9 mouse cellular contexts compared by ENCODE assay signal in the genomic region with DNA sequence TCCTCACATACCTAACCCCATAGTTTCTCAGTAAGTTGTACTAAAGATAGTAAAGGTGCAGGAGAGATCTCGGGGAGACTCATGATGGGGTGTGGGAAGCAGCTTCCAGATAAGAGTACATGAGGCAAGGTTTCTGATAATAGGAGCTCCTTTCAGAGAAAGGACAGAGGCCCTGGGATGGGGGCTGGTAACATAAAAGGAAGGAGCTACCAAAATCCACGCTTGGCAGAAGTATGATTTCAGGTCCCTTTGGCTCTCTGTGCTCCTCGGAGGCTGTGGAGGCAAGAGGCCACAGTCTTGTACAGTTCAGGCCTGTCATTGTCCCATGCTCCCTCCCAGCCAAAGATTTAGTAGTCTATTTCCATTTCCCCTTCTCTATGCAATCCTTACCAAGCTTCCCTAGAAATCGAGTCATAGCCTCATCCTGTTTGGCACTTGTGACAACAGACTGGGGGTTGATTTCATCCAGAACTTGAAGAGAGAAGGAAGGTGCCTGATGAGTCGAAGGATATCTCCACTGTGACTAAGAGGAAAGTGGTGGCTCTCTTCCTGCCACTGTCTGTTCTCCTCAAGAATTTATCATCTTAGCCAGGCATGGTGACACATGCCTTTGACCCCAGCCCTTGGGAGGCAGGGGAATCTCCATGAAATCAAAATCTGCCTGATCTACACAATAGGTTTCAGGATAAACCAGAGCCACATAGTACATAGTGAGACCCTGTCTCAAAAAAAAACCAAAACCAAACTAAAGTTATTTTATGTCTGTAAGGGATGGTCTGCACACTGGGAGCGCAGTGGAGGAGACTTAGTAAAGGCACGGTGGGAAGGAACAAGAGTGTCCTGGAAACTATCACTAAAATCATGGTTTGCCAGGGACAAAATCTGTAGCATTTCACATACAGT. TPM values are rescaled to one million over a fixed set of nuclear protein-coding genes. Genes with fewer than 3 reads are reported as not detected.
DNase-seq lines count a peak whose midpoint lies in the region; ATAC-seq and TF ChIP-seq lines count a peak whose summit lies in the region.
"Had no signal": no experiment of that assay in that cellular context is flagged by ENCODE, and none has a peak within 500 bp of the region (broad histone marks: within the 10 kb centered on the region; RNA-seq: fewer than 3 reads in every experiment).

No protein-coding gene starts in this region.

- ATAC-seq in heart, embryonic 13.5 days (ENCODE audit: extremely low read depth, insufficient number of reproducible peaks, low FRiP score, low TSS enrichment), result no peak
- ATAC-seq in hindbrain, embryonic 14.5 days (ENCODE audit: low FRiP score), result no peak
- ATAC-seq in midbrain, embryonic 12.5 days (ENCODE audit: low FRiP score, low read depth), result no peak

- peaks cover 56% of the 10 kb centered on the region for H3K4me1 ChIP-seq in heart, embryonic 13.5 days
- peaks cover 18% of the 10 kb centered on the region for H3K4me1 ChIP-seq in hindbrain, embryonic 14.5 days (replicated peaks; ENCODE audit: control insufficient read depth, insufficient read depth, low read length)
- H3K4me1 ChIP-seq in midbrain, embryonic 12.5 days, result peaks cover 44% of the 10 kb centered on the region

- H3K27ac ChIP-seq in heart, embryonic 13.5 days (replicated peaks), result peak overlapping the region; percentile 94
- H3K27ac ChIP-seq in hindbrain, embryonic 14.5 days, result no peak overlapping the region
- H3K27ac ChIP-seq in midbrain, embryonic 12.5 days (replicated peaks), result no peak overlapping the region
- no peak overlapping the region for H3K27ac ChIP-seq in left cerebral cortex, adult 2 months

- peak overlapping the region; percentile 95 for H3K4me2 ChIP-seq in heart, embryonic 13.5 days
- peak overlapping the region; percentile 99 for H3K4me2 ChIP-seq in hindbrain, embryonic 14.5 days (replicated peaks)
- peak overlapping the region; percentile 91 for H3K4me2 ChIP-seq in midbrain, embryonic 12.5 days (replicated peaks)

- no peaks in the 10 kb centered on the region for H3K36me3 ChIP-seq in heart, embryonic 13.5 days
- H3K36me3 ChIP-seq in hindbrain, embryonic 14.5 days (replicated peaks; ENCODE audit: control insufficient read depth, insufficient read depth), result no peaks in the 10 kb centered on the region
- H3K36me3 ChIP-seq in midbrain, embryonic 12.5 days, result no peaks in the 10 kb centered on the region

- H3K4me3 ChIP-seq in heart, embryonic 13.5 days, result peak overlapping the region; percentile 68
- H3K4me3 ChIP-seq in hindbrain, embryonic 14.5 days (replicated peaks; ENCODE audit: low read length), result peak overlapping the region; percentile 56; the same call in 1 of the 2 replicates
- H3K4me3 ChIP-seq in midbrain, embryonic 12.5 days, result peak overlapping the region; percentile 53; the same call in 1 of the 2 replicates
- H3K4me3 ChIP-seq in left cerebral cortex, adult 2 months, result no peak overlapping the region

- intact Hi-C loops in heart, postnatal 36 days (cut with DNase I), result no loop called here
- intact Hi-C loops in left cerebral cortex, adult 2 months (cut with DNase I), result no loop called here
- intact Hi-C loops in left cerebral cortex, postnatal 4 days (cut with DNase I), result no loop called here

- H3K9me3 ChIP-seq in heart, embryonic 13.5 days, result no peaks in the 10 kb centered on the region
- H3K9me3 ChIP-seq in hindbrain, embryonic 14.5 days (ENCODE audit: control insufficient read depth, low read length), result no peaks in the 10 kb centered on the region
- no peaks in the 10 kb centered on the region for H3K9me3 ChIP-seq in midbrain, embryonic 12.5 days

- H3K27me3 ChIP-seq in heart, embryonic 13.5 days (replicated peaks), result no peaks in the 10 kb centered on the region
- H3K27me3 ChIP-seq in hindbrain, embryonic 14.5 days (ENCODE audit: control insufficient read depth, insufficient read depth, low read length), result no peaks in the 10 kb centered on the region
- no peaks in the 10 kb centered on the region for H3K27me3 ChIP-seq in midbrain, embryonic 12.5 days

- peak overlapping the region; percentile 91 for H3K9ac ChIP-seq in heart, embryonic 13.5 days
- peak overlapping the region; percentile 84 for H3K9ac ChIP-seq in hindbrain, embryonic 14.5 days
- H3K9ac ChIP-seq in midbrain, embryonic 12.5 days (replicated peaks), result peak overlapping the region; percentile 81; the same call in 1 of the 2 replicates

- no peak for DNase-seq in heart, postnatal 36 days
- DNase-seq in Muller cell, postnatal 12 days (ENCODE audit: inconsistent ontology term), result peak; percentile 71
- no peak for DNase-seq in hindbrain, embryonic 14.5 days (ENCODE audit: low spot score)
- DNase-seq in left cerebral cortex, adult 2 months (ENCODE audit: extremely low spot score in 1 of 2, low spot score in 2 of 2), result no peak
- DNase-seq in embryo, embryonic 9.5 days (ENCODE audit: extremely low spot score), result no peak
- DNase-seq in left cerebral cortex, postnatal 4 days, result no peak
- DNase-seq: lung, postnatal 4 days had no signal

- 48% methylated on average over 7 of the region's 7 CpGs for WGBS in heart, embryonic 13.5 days
- WGBS in hindbrain, embryonic 14.5 days, result 86% methylated on average over 7 of the region's 7 CpGs
- WGBS in midbrain, embryonic 12.5 days, result 92% methylated on average over 7 of the region's 7 CpGs

- no peak for TF ChIP-seq CTCF in left cerebral cortex, adult 2 months (IDR thresholded peaks at IDR 0.05)

RNA-seq across cellular contexts. Expression of a gene that starts 1.4 kb away (rescaled TPM):
- polyA plus RNA-seq in heart, embryonic 13.5 days (2015; fragmentation: Nextera tagmentation; extraction: Ambion mirVana), result 4.0 and 4.1 TPM in 2 replicates
- under 1 TPM; 0.25 to 0.70 TPM for total RNA-seq in heart, postnatal 36 days (2021)
- 1.5 and 2.4 TPM in 2 replicates for polyA plus RNA-seq in hindbrain, embryonic 14.5 days (2014; fragmentation: Nextera tagmentation; extraction: Ambion mirVana)
- 6.9 and 7.6 TPM in 2 replicates for polyA plus RNA-seq in midbrain, embryonic 12.5 days (2016; fragmentation: Nextera tagmentation; extraction: Ambion mirVana)
- total RNA-seq in left cerebral cortex, adult 2 months (2021), result under 1 TPM; 0.27 to 0.56 TPM
- total RNA-seq in left cerebral cortex, postnatal 4 days (2021), result 1 to 10 TPM; 2.0 to 3.2 TPM

RNA-seq across cellular contexts. Expression of a gene that starts 4.6 kb away (rescaled TPM):
- polyA plus RNA-seq in heart, embryonic 13.5 days (2015; fragmentation: Nextera tagmentation; extraction: Ambion mirVana), result 351 and 389 TPM in 2 replicates
- total RNA-seq in heart, postnatal 36 days (2021), result 10 to 100 TPM; 41.7 to 44.0 TPM
- polyA plus RNA-seq in hindbrain, embryonic 14.5 days (2014; fragmentation: Nextera tagmentation; extraction: Ambion mirVana), result 23.8 and 24.7 TPM in 2 replicates
- 145 and 165 TPM in 2 replicates for polyA plus RNA-seq in midbrain, embryonic 12.5 days (2016; fragmentation: Nextera tagmentation; extraction: Ambion mirVana)
- 1 to 10 TPM; 7.4 to 8.3 TPM for total RNA-seq in left cerebral cortex, adult 2 months (2021)
- total RNA-seq in left cerebral cortex, postnatal 4 days (2021), result 10 to 100 TPM; 20.2 to 20.3 TPM

RNA-seq across cellular contexts. Expression of a gene that starts 13.7 kb away (rescaled TPM):
- polyA plus RNA-seq in heart, embryonic 13.5 days (2015; fragmentation: Nextera tagmentation; extraction: Ambion mirVana), result 194 and 207 TPM in 2 replicates
- 10 to 100 TPM; 27.5 to 27.6 TPM for total RNA-seq in heart, postnatal 36 days (2021)
- polyA plus RNA-seq in hindbrain, embryonic 14.5 days (2014; fragmentation: Nextera tagmentation; extraction: Ambion mirVana), result 295 and 328 TPM in 2 replicates
- polyA plus RNA-seq in midbrain, embryonic 12.5 days (2016; fragmentation: Nextera tagmentation; extraction: Ambion mirVana), result 595 and 615 TPM in 2 replicates
- total RNA-seq in left cerebral cortex, adult 2 months (2021), result 10 to 100 TPM; 10.1 to 11.0 TPM
- total RNA-seq in left cerebral cortex, postnatal 4 days (2021), result 100 to 1,000 TPM; 101 to 115 TPM

RNA-seq across cellular contexts. Expression of a gene that starts 17.3 kb away (rescaled TPM):
- 3.2 and 4.2 TPM in 2 replicates for polyA plus RNA-seq in heart, embryonic 13.5 days (2015; fragmentation: Nextera tagmentation; extraction: Ambion mirVana)
- total RNA-seq in heart, postnatal 36 days (2021), result not detected
- 1.4 and 1.7 TPM in 2 replicates for polyA plus RNA-seq in hindbrain, embryonic 14.5 days (2014; fragmentation: Nextera tagmentation; extraction: Ambion mirVana)
- polyA plus RNA-seq in midbrain, embryonic 12.5 days (2016; fragmentation: Nextera tagmentation; extraction: Ambion mirVana), result 5.2 and 6.8 TPM in 2 replicates
- under 1 TPM in 1 of 2 experiments, not detected in 1; 0.59 TPM for total RNA-seq in left cerebral cortex, adult 2 months (2021)
- under 1 TPM; 0.98 to 0.99 TPM for total RNA-seq in left cerebral cortex, postnatal 4 days (2021)

RNA-seq across cellular contexts. Expression of a gene that starts 20.0 kb away (rescaled TPM):
- polyA plus RNA-seq in heart, embryonic 13.5 days (2015; fragmentation: Nextera tagmentation; extraction: Ambion mirVana), result not detected in 2 replicates
- total RNA-seq in heart, postnatal 36 days (2021), result under 1 TPM in 1 of 2 experiments, not detected in 1; 0.56 TPM
- not detected in 2 replicates for polyA plus RNA-seq in hindbrain, embryonic 14.5 days (2014; fragmentation: Nextera tagmentation; extraction: Ambion mirVana)
- polyA plus RNA-seq in midbrain, embryonic 12.5 days (2016; fragmentation: Nextera tagmentation; extraction: Ambion mirVana), result not detected in 2 replicates
- total RNA-seq in left cerebral cortex, adult 2 months (2021), result not detected
- total RNA-seq in left cerebral cortex, postnatal 4 days (2021), result not detected
